24 mouse cellular contexts compared by ENCODE assay signal in the genomic region with DNA sequence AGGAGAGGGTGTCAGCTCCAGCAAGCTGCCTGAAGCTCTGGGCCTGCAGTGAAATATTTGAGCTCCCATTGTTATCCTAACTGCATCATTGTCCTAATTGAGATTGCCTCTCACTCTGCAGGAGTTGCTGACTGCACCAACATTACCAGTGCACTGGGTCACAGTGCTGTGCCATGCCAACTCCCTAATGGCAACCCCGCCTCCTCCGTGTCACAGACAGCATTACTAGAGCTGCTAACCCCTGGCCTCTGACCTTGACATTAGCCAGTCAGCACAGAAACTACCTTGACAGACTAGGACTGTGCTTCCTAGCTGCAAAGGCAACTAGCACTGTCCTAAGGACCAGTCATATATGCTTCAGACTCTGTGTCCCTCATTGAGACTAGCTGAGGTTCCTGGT.
"Had no signal": no experiment of that assay in that cellular context is flagged by ENCODE, and none has a peak within 500 bp of the region (broad histone marks: within the 10 kb centered on the region; RNA-seq: fewer than 3 reads in every experiment).

No protein-coding gene starts in this region.

- H3K9me3 ChIP-seq: kidney, embryonic 15.5 days; limb, embryonic 12.5 days; limb, embryonic 15.5 days; liver, embryonic 13.5 days; midbrain, embryonic 15.5 days; neural tube, embryonic 12.5 days; neural tube, embryonic 15.5 days; stomach, embryonic 15.5 days had no signal

- DNase-seq: kidney, adult 11 months; kidney, adult 8-10 months; kidney, postnatal 10 days; kidney, postnatal 36 days; layer of hippocampus, postnatal 36 days; left cerebral cortex, postnatal 4 days; liver, embryonic 13.5 days; lung, adult 2 months; lung, postnatal 14 days; right cerebral cortex, adult 18-20 months; right cerebral cortex, postnatal 25 days; spleen, adult 18-20 months; thymus, adult 2 months; thymus, postnatal 14 days; thymus, postnatal 4 days had no signal

- H3K27me3 ChIP-seq: kidney, embryonic 15.5 days; limb, embryonic 12.5 days; limb, embryonic 15.5 days; liver, embryonic 13.5 days; midbrain, embryonic 15.5 days; neural tube, embryonic 12.5 days; neural tube, embryonic 15.5 days; stomach, embryonic 15.5 days had no signal

- H3K27ac ChIP-seq: kidney, embryonic 15.5 days; limb, embryonic 12.5 days; limb, embryonic 15.5 days; liver, embryonic 13.5 days; macrophage; midbrain, embryonic 15.5 days; neural tube, embryonic 12.5 days; neural tube, embryonic 15.5 days; stomach, embryonic 15.5 days had no signal

- H3K9ac ChIP-seq: kidney, embryonic 15.5 days; limb, embryonic 12.5 days; limb, embryonic 15.5 days; liver, embryonic 13.5 days; midbrain, embryonic 15.5 days; neural tube, embryonic 12.5 days; neural tube, embryonic 15.5 days; stomach, embryonic 15.5 days had no signal

- ATAC-seq: midbrain, embryonic 15.5 days had no signal

- H3K4me3 ChIP-seq: kidney, embryonic 15.5 days; limb, embryonic 12.5 days; limb, embryonic 15.5 days; liver, embryonic 13.5 days; midbrain, embryonic 15.5 days; neural tube, embryonic 12.5 days; neural tube, embryonic 15.5 days; stomach, embryonic 15.5 days had no signal

- H3K4me2 ChIP-seq: kidney, embryonic 15.5 days; limb, embryonic 12.5 days; limb, embryonic 15.5 days; liver, embryonic 13.5 days; midbrain, embryonic 11.5 days; midbrain, embryonic 15.5 days; neural tube, embryonic 12.5 days; neural tube, embryonic 15.5 days; stomach, embryonic 15.5 days had no signal

- H3K4me1 ChIP-seq: kidney, embryonic 15.5 days; limb, embryonic 12.5 days; limb, embryonic 15.5 days; liver, embryonic 13.5 days; midbrain, embryonic 15.5 days; neural tube, embryonic 12.5 days; neural tube, embryonic 15.5 days; stomach, embryonic 15.5 days had no signal

- H3K36me3 ChIP-seq: kidney, embryonic 15.5 days; limb, embryonic 12.5 days; limb, embryonic 15.5 days; liver, embryonic 13.5 days; midbrain, embryonic 15.5 days; neural tube, embryonic 12.5 days; neural tube, embryonic 15.5 days; stomach, embryonic 15.5 days had no signal
